Mouse (Mus musculus) naive thymus-derived CD4-positive, alpha-beta T cell, adult 2 months (primary cell): ENCODE measurements around the gene Vac14.
"Not testable (repeated sequence)": the region's sequence is repeated elsewhere in the genome, so short reads cannot be mapped to it uniquely, and the experiment has no call there.

Experiments used
- DNase-seq: peaks from one replicate; pipeline ENCODE4 v3.0.0-alpha.2; 2011; ENCODE audit warnings: low read depth

Vac14 gene

GRCm38 (mm10) chr8:110648577-110648976, 30.2 kb downstream of the Vac14 start:
- DNase-seq = no peak

GRCm38 (mm10) chr8:110649286-110649685, 30.9 kb downstream of the Vac14 start:
- no peak for DNase-seq

- DNase-seq = no peak
These were observed 32.5 kb downstream of the Vac14 start for GRCm38 (mm10) chr8:110650838-110651237.

- no peak for DNase-seq
These were observed 33.5 kb downstream of the Vac14 start for GRCm38 (mm10) chr8:110651847-110652246.

- no peak for DNase-seq
These were observed 36.0 kb downstream of the Vac14 start for GRCm38 (mm10) chr8:110654075-110655060.

GRCm38 (mm10) chr8:110655827-110656226, 37.4 kb downstream of the Vac14 start:
- DNase-seq = no peak

- DNase-seq = no peak
These were observed 39.3 kb downstream of the Vac14 start for GRCm38 (mm10) chr8:110657661-110658060.

GRCm38 (mm10) chr8:110660121-110660520, 41.7 kb downstream of the Vac14 start:
- no peak for DNase-seq

GRCm38 (mm10) chr8:110662545-110662944, 44.2 kb downstream of the Vac14 start:
- no peak for DNase-seq

- DNase-seq = no peak
These were observed 44.8 kb downstream of the Vac14 start for GRCm38 (mm10) chr8:110663015-110663742.

- no peak for DNase-seq
These were observed 46.0 kb downstream of the Vac14 start for GRCm38 (mm10) chr8:110664202-110664896.

GRCm38 (mm10) chr8:110665000-110665399, 46.6 kb downstream of the Vac14 start:
- DNase-seq = no peak

- DNase-seq = not testable (repeated sequence)
These were observed 49.3 kb downstream of the Vac14 start for GRCm38 (mm10) chr8:110667590-110668177.

- DNase-seq = no peak
These were observed 51.7 kb downstream of the Vac14 start for GRCm38 (mm10) chr8:110669932-110670628.

GRCm38 (mm10) chr8:110671309-110671708, 52.9 kb downstream of the Vac14 start:
- DNase-seq = no peak

- no peak for DNase-seq
These were observed 53.7 kb downstream of the Vac14 start for GRCm38 (mm10) chr8:110672133-110672532.

- DNase-seq = no peak
These were observed 54.8 kb downstream of the Vac14 start for GRCm38 (mm10) chr8:110673168-110673567.

- no peak for DNase-seq
These were observed 56.2 kb downstream of the Vac14 start for GRCm38 (mm10) chr8:110674589-110674988.

- no peak for DNase-seq
These were observed 58.3 kb downstream of the Vac14 start for GRCm38 (mm10) chr8:110676702-110677101.

GRCm38 (mm10) chr8:110677174-110677660, 58.8 kb downstream of the Vac14 start:
- no peak for DNase-seq

GRCm38 (mm10) chr8:110678989-110679388, 60.6 kb downstream of the Vac14 start:
- DNase-seq = no peak
